Mouse (Mus musculus): ENCODE measurements at regions not wholly inside any gene's neighbourhood (a gene's known extent, or its start where the extent isn't known, plus 50 kb on each side); places are given as distances from the start of the nearest gene placed in this dataset.

- DNase-seq, result no peak
Measured at GRCm38 (mm10) chr14:64580862-64581261, 476.8 kb downstream of the Prss52 start.

GRCm38 (mm10) chr14:64581705-64582104, 477.6 kb downstream of the Prss52 start:
- no peak for DNase-seq

- no peak for DNase-seq
Measured at GRCm38 (mm10) chr14:64582822-64583221, 478.7 kb downstream of the Prss52 start.

GRCm38 (mm10) chr14:64584221-64584620, 480.1 kb downstream of the Prss52 start:
- DNase-seq, result no peak

- DNase-seq, result no peak
Measured at GRCm38 (mm10) chr14:64585081-64585470, 481.0 kb downstream of the Prss52 start.

- DNase-seq, result no peak
Measured at GRCm38 (mm10) chr14:64585471-64586192, 481.5 kb downstream of the Prss52 start.

- DNase-seq, result no peak
Measured at GRCm38 (mm10) chr14:64586386-64586859, 482.3 kb downstream of the Prss52 start.

GRCm38 (mm10) chr14:64586860-64587698, 483.0 kb downstream of the Prss52 start:
- no peak for DNase-seq

- DNase-seq, result no peak
Measured at GRCm38 (mm10) chr14:64587699-64588434, 483.8 kb downstream of the Prss52 start.

- no peak for DNase-seq
Measured at GRCm38 (mm10) chr14:64588561-64588960, 484.5 kb downstream of the Prss52 start.

GRCm38 (mm10) chr14:64589126-64589525, 485.0 kb downstream of the Prss52 start:
- DNase-seq, result no peak

- no peak for DNase-seq
Measured at GRCm38 (mm10) chr14:64589571-64590547, 485.8 kb downstream of the Prss52 start.

GRCm38 (mm10) chr14:64590611-64591010, 486.5 kb downstream of the Prss52 start:
- DNase-seq, result no peak

- no peak for DNase-seq
Measured at GRCm38 (mm10) chr14:64591091-64591976, 487.2 kb downstream of the Prss52 start.

- no peak for DNase-seq
Measured at GRCm38 (mm10) chr14:64592176-64592575, 488.1 kb downstream of the Prss52 start.

- DNase-seq, result no peak
Measured at GRCm38 (mm10) chr14:64592706-64593320, 488.7 kb downstream of the Prss52 start.

GRCm38 (mm10) chr14:64593564-64593963, 489.5 kb downstream of the Prss52 start:
- no peak for DNase-seq

- DNase-seq, result no peak
Measured at GRCm38 (mm10) chr14:64594021-64594561, 490.0 kb downstream of the Prss52 start.

- DNase-seq, result no peak
Measured at GRCm38 (mm10) chr14:64594811-64595522, 490.9 kb downstream of the Prss52 start.

- DNase-seq, result no peak
Measured at GRCm38 (mm10) chr14:64595523-64595889, 491.4 kb downstream of the Prss52 start.
